Mouse (Mus musculus): ENCODE data around the gene Pnmal1. TPM values are rescaled to one million over a fixed set of nuclear protein-coding genes. Genes with fewer than 3 reads are reported as not detected.

Gene Pnmal1
- polyA plus RNA-seq, 1 experiment from 2014 or later, result 23.7 TPM

- ATAC-seq (ENCODE audit: low FRiP score), result peak; percentile 28
Measured at GRCm38 (mm10) chr7:16999650-17000049, 40.2 kb downstream of the Pnmal1 start.

DNA sequence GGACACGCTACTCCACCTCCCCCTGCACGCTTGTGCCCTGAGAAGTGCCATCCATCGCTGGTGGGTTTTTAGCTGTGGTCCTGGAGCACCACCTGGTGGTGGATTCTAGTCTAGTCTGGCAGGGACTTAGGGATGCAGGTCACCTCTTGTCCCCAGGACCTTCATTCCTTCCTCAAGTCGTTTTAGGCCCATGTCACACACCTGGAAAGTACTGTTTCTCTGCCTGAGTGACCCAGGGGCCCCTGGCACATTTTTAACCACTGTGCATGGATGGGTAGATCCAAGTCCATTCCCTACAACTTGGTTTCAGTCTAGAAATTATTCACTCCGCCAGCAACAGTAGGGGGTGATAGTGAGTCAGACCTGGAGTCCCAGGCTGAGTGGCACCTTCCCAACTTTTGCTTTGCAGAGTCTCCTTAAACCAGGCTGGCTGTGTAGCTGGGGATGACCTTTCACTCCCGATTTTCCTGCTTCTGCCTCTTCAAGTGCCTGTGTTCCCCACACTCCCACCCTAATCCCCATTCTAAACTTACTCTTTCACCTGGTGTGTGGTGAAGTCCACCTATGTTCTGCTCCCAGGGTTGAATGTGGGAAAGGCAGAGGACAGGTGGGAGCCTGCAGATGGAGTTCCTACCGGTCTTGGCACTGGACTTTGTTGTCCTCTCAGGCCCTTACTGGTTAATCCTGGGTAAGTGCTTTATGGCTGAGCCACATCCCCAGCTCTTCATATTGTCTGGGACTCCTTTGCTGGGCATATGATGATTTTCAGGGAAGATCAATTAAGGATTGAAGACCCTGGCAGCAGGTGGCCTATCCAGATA, 43.1 kb downstream of the Pnmal1 start:
- H3K36me3 ChIP-seq (ENCODE audit: control insufficient read depth, insufficient read depth, low read length), result peaks cover 25% of the 10 kb centered on the region
- ATAC-seq (ENCODE audit: low FRiP score) (peak; percentile 73), DNase-seq (ENCODE audit: low spot score, missing footprints) (peak; percentile 99)
- no peaks in the 10 kb centered on the region for H3K4me1 ChIP-seq (ENCODE audit: control insufficient read depth, insufficient read depth, low read length)
- no peak overlapping the region for H3K9ac ChIP-seq (ENCODE audit: low read length)
- no peaks in the 10 kb centered on the region for H3K27me3 ChIP-seq (ENCODE audit: control insufficient read depth, insufficient read depth, low read length)
- H3K9me3 ChIP-seq (ENCODE audit: control insufficient read depth, low read length), result no peaks in the 10 kb centered on the region
- H3K4me3 ChIP-seq (ENCODE audit: low read depth, low read length), result no peak overlapping the region
- 16% methylated on average over 7 of the region's 7 CpGs for WGBS
- no peak overlapping the region for H3K27ac ChIP-seq (ENCODE audit: low read depth, low read length)
- no peak overlapping the region for H3K4me2 ChIP-seq

More at GRCm38 (mm10) chr7:16999650-17000049, 40.2 kb downstream of the Pnmal1 start:
- peak; percentile 99 for DNase-seq (ENCODE audit: low spot score, missing footprints)
- Histone ChIP-seq H3K27ac (ENCODE audit: low read depth, low read length) (no peak overlapping the region), H3K4me1 (ENCODE audit: control insufficient read depth, insufficient read depth, low read length) (peaks cover 13% of the 10 kb centered on the region), H3K4me2 (no peak overlapping the region), H3K9ac (ENCODE audit: low read length) (no peak overlapping the region), H3K4me3 (ENCODE audit: low read depth, low read length) (no peak overlapping the region), H3K36me3 (ENCODE audit: control insufficient read depth, insufficient read depth, low read length) (peaks cover 11% of the 10 kb centered on the region), H3K9me3 (ENCODE audit: control insufficient read depth, low read length) (no peaks in the 10 kb centered on the region), H3K27me3 (ENCODE audit: control insufficient read depth, insufficient read depth, low read length) (no peaks in the 10 kb centered on the region)
- 25% methylated on average over 4 of the region's 4 CpGs for WGBS

DNA sequence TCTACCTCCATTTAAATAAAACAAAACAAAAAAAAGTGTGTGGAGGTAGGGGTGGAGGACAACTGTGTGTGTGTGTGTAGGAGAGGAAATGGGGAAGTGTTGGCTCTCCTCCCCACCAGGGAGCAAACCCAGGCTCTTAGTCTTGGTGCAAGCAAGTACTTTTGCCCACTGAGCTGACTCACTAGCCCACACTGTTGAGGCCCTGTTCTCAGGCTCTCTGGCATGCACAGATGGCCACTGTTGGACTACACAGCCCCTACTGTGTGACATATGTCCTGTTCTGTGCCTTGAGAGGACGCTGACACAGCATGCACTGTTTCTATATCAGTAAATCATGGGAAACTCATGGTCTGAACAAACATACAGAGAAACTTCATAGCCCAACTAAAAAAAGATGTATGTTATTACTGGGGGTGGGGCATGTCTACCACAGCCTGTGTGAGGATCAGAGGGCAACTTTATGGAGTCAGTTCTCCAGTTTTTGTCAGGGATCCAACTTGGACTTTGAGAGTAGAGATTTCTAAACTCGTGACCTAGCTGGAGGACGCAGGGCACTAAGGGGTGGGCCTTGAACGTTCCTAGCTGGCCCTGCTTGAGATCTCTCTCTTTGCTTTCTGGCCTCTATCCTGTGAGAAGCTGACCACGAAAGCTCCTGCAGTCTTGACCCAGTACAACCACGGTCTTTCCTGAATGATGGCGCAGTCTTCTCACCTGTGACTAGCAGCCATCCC, 43.9 kb downstream of the Pnmal1 start:
- Histone ChIP-seq H3K4me3 (ENCODE audit: low read depth, low read length) (no peak overlapping the region), H3K9ac (ENCODE audit: low read length) (no peak overlapping the region), H3K4me1 (ENCODE audit: control insufficient read depth, insufficient read depth, low read length) (no peaks in the 10 kb centered on the region), H3K4me2 (no peak overlapping the region), H3K36me3 (ENCODE audit: control insufficient read depth, insufficient read depth, low read length) (peaks cover 27% of the 10 kb centered on the region), H3K27me3 (ENCODE audit: control insufficient read depth, insufficient read depth, low read length) (no peaks in the 10 kb centered on the region), H3K27ac (ENCODE audit: low read depth, low read length) (no peak overlapping the region), H3K9me3 (ENCODE audit: control insufficient read depth, low read length) (no peaks in the 10 kb centered on the region)
- ATAC-seq (ENCODE audit: low FRiP score) (no peak), DNase-seq (ENCODE audit: low spot score, missing footprints) (no peak)
- WGBS, result 80% methylated on average over 7 of the region's 7 CpGs

DNA sequence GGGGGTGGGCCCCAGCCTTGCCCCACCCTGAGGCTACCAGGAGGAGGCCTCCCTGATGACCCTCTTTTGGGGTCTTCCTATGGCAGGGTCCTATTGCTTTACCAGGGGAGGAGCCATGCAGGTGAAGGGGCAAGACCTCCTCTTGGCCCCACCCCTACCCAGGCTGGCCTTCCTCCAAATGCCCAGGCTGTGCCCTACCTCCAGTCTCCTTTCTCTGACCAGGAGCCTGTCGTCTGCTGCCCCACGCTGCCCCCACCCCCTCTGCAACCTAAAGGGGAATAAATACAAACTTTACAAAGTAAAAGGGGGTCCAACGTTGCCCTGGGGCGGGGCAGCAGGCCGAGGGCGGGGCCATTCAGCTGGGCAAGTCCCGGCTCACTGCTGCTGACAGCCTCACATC, 45.2 kb downstream of the Pnmal1 start:
- H3K9ac ChIP-seq (ENCODE audit: low read length), result no peak overlapping the region
- no peaks in the 10 kb centered on the region for H3K27me3 ChIP-seq (ENCODE audit: control insufficient read depth, insufficient read depth, low read length)
- ATAC-seq (ENCODE audit: low FRiP score) (no peak), DNase-seq (ENCODE audit: low spot score, missing footprints) (no peak)
- peaks cover 30% of the 10 kb centered on the region for H3K36me3 ChIP-seq (ENCODE audit: control insufficient read depth, insufficient read depth, low read length)
- H3K9me3 ChIP-seq (ENCODE audit: control insufficient read depth, low read length), result no peaks in the 10 kb centered on the region
- H3K4me1 ChIP-seq (ENCODE audit: control insufficient read depth, insufficient read depth, low read length), result no peaks in the 10 kb centered on the region
- H3K4me2 ChIP-seq, result no peak overlapping the region
- WGBS, result 91% methylated on average over 7 of the region's 7 CpGs
- no peak overlapping the region for H3K4me3 ChIP-seq (ENCODE audit: low read depth, low read length)
- no peak overlapping the region for H3K27ac ChIP-seq (ENCODE audit: low read depth, low read length)

GRCm38 (mm10) chr7:17007300-17007699, 47.8 kb downstream of the Pnmal1 start:
- 88% methylated on average over 4 of the region's 4 CpGs for WGBS
- H3K36me3 ChIP-seq (ENCODE audit: control insufficient read depth, insufficient read depth, low read length), result peaks cover 43% of the 10 kb centered on the region
- ATAC-seq (ENCODE audit: low FRiP score), result no peak
- H3K27me3 ChIP-seq (ENCODE audit: control insufficient read depth, insufficient read depth, low read length), result no peaks in the 10 kb centered on the region
- no peaks in the 10 kb centered on the region for H3K9me3 ChIP-seq (ENCODE audit: control insufficient read depth, low read length)
- H3K4me3 ChIP-seq (ENCODE audit: low read depth, low read length), result no peak overlapping the region
- H3K4me2 ChIP-seq, result no peak overlapping the region
- DNase-seq (ENCODE audit: low spot score, missing footprints), result no peak
- no peak overlapping the region for H3K9ac ChIP-seq (ENCODE audit: low read length)
- H3K27ac ChIP-seq (ENCODE audit: low read depth, low read length), result no peak overlapping the region
- H3K4me1 ChIP-seq (ENCODE audit: control insufficient read depth, insufficient read depth, low read length), result no peaks in the 10 kb centered on the region

GRCm38 (mm10) chr7:17009326-17010009, 50.0 kb downstream of the Pnmal1 start:
- H3K4me3 ChIP-seq (ENCODE audit: low read depth, low read length), result no peak overlapping the region
- no peaks in the 10 kb centered on the region for H3K4me1 ChIP-seq (ENCODE audit: control insufficient read depth, insufficient read depth, low read length)
- H3K27ac ChIP-seq (ENCODE audit: low read depth, low read length), result no peak overlapping the region
- H3K36me3 ChIP-seq (ENCODE audit: control insufficient read depth, insufficient read depth, low read length), result peaks cover 59% of the 10 kb centered on the region
- DNase-seq (ENCODE audit: low spot score, missing footprints) (no peak), ATAC-seq (ENCODE audit: low FRiP score) (no peak)
- H3K9ac ChIP-seq (ENCODE audit: low read length), result no peak overlapping the region
- WGBS, result 94% methylated on average over 16 of the region's 16 CpGs
- no peaks in the 10 kb centered on the region for H3K9me3 ChIP-seq (ENCODE audit: control insufficient read depth, low read length)
- H3K27me3 ChIP-seq (ENCODE audit: control insufficient read depth, insufficient read depth, low read length), result no peaks in the 10 kb centered on the region
- H3K4me2 ChIP-seq, result no peak overlapping the region

DNA sequence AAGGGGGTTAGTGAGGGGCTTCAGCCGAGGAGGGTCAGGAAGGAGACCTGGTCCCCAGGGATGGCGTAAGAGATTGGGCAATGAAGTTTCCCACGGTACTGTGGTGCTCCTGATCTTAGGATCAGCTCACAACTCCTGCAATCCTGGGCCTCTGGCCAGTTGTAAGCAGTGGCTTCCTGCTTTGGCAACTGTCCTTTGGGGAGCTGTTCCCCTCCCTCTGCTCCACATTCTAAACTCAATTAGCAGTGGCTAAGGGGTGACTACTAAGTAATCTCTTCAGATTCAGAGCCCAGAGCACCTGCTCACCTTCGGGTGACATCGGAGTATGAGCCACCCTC, 50.5 kb downstream of the Pnmal1 start:
- no peak for ATAC-seq (ENCODE audit: low FRiP score)
- 95% methylated on average over 5 of the region's 5 CpGs for WGBS
- Histone ChIP-seq H3K9ac (ENCODE audit: low read length) (no peak overlapping the region), H3K9me3 (ENCODE audit: control insufficient read depth, low read length) (no peaks in the 10 kb centered on the region), H3K27ac (ENCODE audit: low read depth, low read length) (no peak overlapping the region), H3K36me3 (ENCODE audit: control insufficient read depth, insufficient read depth, low read length) (peaks cover 59% of the 10 kb centered on the region), H3K27me3 (ENCODE audit: control insufficient read depth, insufficient read depth, low read length) (no peaks in the 10 kb centered on the region), H3K4me1 (ENCODE audit: control insufficient read depth, insufficient read depth, low read length) (no peaks in the 10 kb centered on the region), H3K4me3 (ENCODE audit: low read depth, low read length) (no peak overlapping the region), H3K4me2 (no peak overlapping the region)
- DNase-seq (ENCODE audit: low spot score, missing footprints), result no peak

- Histone ChIP-seq H3K27ac (ENCODE audit: low read depth, low read length) (no peak overlapping the region), H3K4me2 (no peak overlapping the region), H3K27me3 (ENCODE audit: control insufficient read depth, insufficient read depth, low read length) (no peaks in the 10 kb centered on the region), H3K36me3 (ENCODE audit: control insufficient read depth, insufficient read depth, low read length) (peaks cover 57% of the 10 kb centered on the region), H3K4me3 (ENCODE audit: low read depth, low read length) (no peak overlapping the region), H3K9ac (ENCODE audit: low read length) (no peak overlapping the region), H3K9me3 (ENCODE audit: control insufficient read depth, low read length) (no peaks in the 10 kb centered on the region), H3K4me1 (ENCODE audit: control insufficient read depth, insufficient read depth, low read length) (no peaks in the 10 kb centered on the region)
- DNase-seq (ENCODE audit: low spot score, missing footprints) (no peak), ATAC-seq (ENCODE audit: low FRiP score) (no peak)
- 96% methylated on average over 7 of the region's 7 CpGs for WGBS
Measured at GRCm38 (mm10) chr7:17011909-17012590, 52.6 kb downstream of the Pnmal1 start.
